Mouse (Mus musculus): ENCODE results near the gene Olig1. TPM values are rescaled to one million over a fixed set of nuclear protein-coding genes. Genes with fewer than 3 reads are reported as not detected.
A peak's percentile ranks its signal among the peaks of the same experiment; 100 is the strongest.

The Olig1 gene
- polyA plus RNA-seq, 2 experiments, result 0.09 to 0.11 TPM

DNA sequence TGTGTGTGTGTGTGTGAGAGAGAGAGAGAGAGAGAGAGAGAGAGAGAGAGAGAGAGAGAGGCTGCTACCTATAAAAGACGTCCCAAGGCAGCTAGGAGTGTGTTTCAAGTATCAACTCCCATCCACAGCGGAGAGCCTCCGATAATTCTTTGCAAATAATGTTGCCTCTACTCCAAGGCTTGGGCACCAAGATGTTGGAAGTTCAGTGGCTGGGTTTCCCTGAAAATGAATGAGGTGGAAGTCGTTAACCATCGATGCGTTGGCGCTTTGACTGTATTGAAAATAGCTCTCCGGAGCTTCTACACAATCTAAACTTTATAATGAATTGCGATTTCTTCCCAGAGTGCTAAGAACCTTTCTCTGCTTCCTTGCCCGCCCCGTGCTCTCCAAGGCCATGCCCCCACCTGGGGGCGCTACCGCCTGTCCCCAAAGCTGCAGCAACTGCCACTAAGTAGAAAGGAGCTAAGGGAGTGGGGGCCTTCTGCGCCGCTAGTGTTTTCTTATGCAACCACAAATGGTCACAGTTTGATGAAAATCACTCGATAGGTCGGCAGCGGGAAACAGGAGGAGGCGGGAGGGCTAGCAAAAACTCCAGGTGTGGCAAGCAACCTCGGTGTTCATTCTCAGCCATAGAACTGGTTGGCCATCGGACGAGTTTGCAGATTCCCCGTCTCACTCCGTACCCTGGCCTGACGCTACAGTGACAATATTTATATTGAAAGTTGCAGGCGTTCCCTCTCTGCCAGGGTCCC is 44.9 kb upstream of the Olig1 start:
- no peaks in the 10 kb centered on the region for H3K9me3 ChIP-seq (ENCODE audit: control insufficient read depth, low read length)
- peaks cover 99% of the 10 kb centered on the region for H3K27me3 ChIP-seq (ENCODE audit: control insufficient read depth, insufficient read depth, low read length)
- WGBS, result 2% methylated on average over 26 of the region's 26 CpGs
- peaks cover 10% of the 10 kb centered on the region for H3K4me1 ChIP-seq (ENCODE audit: control insufficient read depth, insufficient read depth, low read length)
- H3K27ac ChIP-seq (replicated peaks; ENCODE audit: low read depth, low read length), result no peak overlapping the region
- peak overlapping the region; percentile 43 for H3K4me2 ChIP-seq (replicated peaks; ENCODE audit: low read depth, low read length, severe bottlenecking)
- no peak for DNase-seq (ENCODE audit: low spot score)
- H3K36me3 ChIP-seq (ENCODE audit: control insufficient read depth, insufficient read depth, low read length), result no peaks in the 10 kb centered on the region
- ATAC-seq (ENCODE audit: low FRiP score, low read depth), result no peak
- no peak for TF ChIP-seq POLR2A (IDR thresholded peaks at IDR 0.05; ENCODE audit: borderline replicate concordance, extremely low read depth, insufficient read depth, insufficient read length)
- H3K9ac ChIP-seq (ENCODE audit: low read depth, low read length, severe bottlenecking), result no peak overlapping the region
- peak overlapping the region; percentile 30 for H3K4me3 ChIP-seq (replicated peaks; ENCODE audit: low read length)

DNA sequence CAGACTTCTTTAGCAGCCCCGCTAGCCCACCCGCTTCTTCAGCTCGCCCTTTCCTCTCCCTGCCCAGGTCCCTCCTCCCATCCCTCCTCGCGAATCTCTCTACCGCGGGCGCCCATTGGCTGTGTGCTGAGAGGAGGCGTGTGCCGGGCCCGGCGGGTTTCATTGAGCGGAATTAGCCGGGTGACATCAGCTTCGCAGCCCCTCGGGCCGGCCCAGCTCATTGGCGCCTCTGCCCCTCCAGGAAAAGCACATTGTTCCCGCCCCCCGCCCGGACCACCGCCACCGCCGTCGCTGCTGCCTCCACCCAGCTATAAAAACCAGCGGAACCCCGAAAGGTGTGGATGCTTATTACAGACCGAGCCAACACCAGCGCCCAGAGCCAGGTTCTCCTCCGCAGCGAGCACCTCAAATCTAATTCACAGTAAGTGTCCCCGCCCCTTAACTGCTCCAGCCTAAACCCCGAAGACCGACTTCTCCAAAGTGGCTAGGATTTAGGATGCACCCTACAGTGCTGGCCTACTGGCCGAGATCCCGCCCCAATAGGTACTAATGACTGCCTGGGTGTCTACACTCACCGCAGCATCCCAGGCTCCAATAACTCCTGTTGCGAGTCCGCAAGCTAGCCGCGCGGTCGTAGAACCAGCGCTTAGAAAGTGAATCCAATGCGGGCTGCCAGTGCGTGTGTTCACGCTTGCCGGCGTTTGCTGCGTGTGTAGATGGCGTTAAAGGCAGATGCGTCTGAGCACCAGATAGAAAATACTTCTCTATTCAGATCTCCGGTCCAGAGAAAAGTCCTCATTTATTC is 44.1 kb upstream of the Olig1 start, which contains the start of gene Olig2:
Olig2 (plus strand) TSS at position 225 of the 805 bp plus-strand sequence.
- Histone ChIP-seq H3K4me1 (ENCODE audit: control insufficient read depth, insufficient read depth, low read length) (peaks cover 10% of the 10 kb centered on the region), H3K9ac (ENCODE audit: low read depth, low read length, severe bottlenecking) (no peak within 1 kb of the TSS)
- no peak for DNase-seq (ENCODE audit: low spot score)

DNA sequence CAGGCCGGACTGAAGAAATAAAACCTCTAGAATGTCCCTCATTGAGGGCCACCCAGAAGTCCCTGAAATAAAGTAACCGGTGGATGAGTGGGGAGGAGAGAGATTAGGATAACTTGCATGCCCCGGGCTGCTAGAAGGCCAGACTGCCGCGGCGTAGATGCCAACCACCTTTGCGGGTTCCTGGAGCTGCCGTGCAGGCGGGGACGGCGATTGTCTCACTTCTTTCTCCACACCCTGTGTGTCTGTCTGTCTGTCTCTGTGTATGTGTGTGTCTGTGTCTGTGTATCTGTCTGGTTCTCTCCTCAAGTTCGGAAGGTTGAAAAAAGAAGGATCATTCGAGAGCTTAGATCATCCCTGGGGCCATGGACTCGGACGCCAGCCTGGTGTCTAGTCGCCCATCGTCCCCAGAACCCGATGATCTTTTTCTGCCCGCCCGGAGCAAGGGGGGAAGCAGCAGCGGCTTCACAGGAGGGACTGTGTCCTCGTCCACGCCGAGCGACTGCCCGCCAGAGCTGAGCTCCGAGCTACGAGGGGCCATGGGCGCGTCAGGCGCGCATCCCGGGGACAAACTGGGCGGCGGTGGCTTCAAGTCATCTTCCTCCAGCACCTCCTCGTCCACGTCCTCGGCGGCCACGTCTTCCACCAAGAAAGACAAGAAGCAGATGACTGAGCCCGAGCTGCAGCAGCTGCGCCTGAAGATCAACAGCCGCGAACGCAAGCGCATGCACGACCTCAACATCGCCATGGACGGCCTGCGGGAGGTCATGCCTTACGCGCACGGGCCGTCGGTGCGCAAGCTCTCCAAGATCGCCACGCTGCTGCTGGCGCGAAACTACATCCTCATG is 43.3 kb upstream of the Olig1 start:
- Histone ChIP-seq H3K4me1 (ENCODE audit: control insufficient read depth, insufficient read depth, low read length) (peaks cover 10% of the 10 kb centered on the region), H3K27ac (replicated peaks; ENCODE audit: low read depth, low read length) (no peak overlapping the region), H3K4me3 (replicated peaks; ENCODE audit: low read length) (peak overlapping the region; percentile 19), H3K27me3 (ENCODE audit: control insufficient read depth, insufficient read depth, low read length) (peaks cover 98% of the 10 kb centered on the region), H3K4me2 (replicated peaks; ENCODE audit: low read depth, low read length, severe bottlenecking) (peak overlapping the region; percentile 30; the same call in 1 of the 2 replicates), H3K9me3 (ENCODE audit: control insufficient read depth, low read length) (no peaks in the 10 kb centered on the region), H3K9ac (ENCODE audit: low read depth, low read length, severe bottlenecking) (no peak overlapping the region), H3K36me3 (ENCODE audit: control insufficient read depth, insufficient read depth, low read length) (no peaks in the 10 kb centered on the region)
- DNase-seq (ENCODE audit: low spot score), result no peak
- TF ChIP-seq POLR2A (IDR thresholded peaks at IDR 0.05; ENCODE audit: borderline replicate concordance, extremely low read depth, insufficient read depth, insufficient read length), result no peak
- under 1% methylated on average over 59 of the region's 60 CpGs for WGBS
- no peak for ATAC-seq (ENCODE audit: low FRiP score, low read depth)

More for the DNA sequence above, 44.1 kb upstream of the Olig1 start, which contains the start of gene Olig2:
- under 1% methylated on average over 53 of the region's 53 CpGs for WGBS
- H3K4me3 ChIP-seq (replicated peaks; ENCODE audit: low read length), result peak within 1 kb of the TSS; percentile 30
- no peak for ATAC-seq (ENCODE audit: low FRiP score, low read depth)
- no peak for TF ChIP-seq POLR2A (IDR thresholded peaks at IDR 0.05; ENCODE audit: borderline replicate concordance, extremely low read depth, insufficient read depth, insufficient read length)
- H3K9me3 ChIP-seq (ENCODE audit: control insufficient read depth, low read length), result no peaks in the 10 kb centered on the region
- peak within 1 kb of the TSS; percentile 43 for H3K4me2 ChIP-seq (replicated peaks; ENCODE audit: low read depth, low read length, severe bottlenecking)
- peaks cover 98% of the 10 kb centered on the region for H3K27me3 ChIP-seq (ENCODE audit: control insufficient read depth, insufficient read depth, low read length)
- no peak within 1 kb of the TSS for H3K27ac ChIP-seq (replicated peaks; ENCODE audit: low read depth, low read length)
- no peaks in the 10 kb centered on the region for H3K36me3 ChIP-seq (ENCODE audit: control insufficient read depth, insufficient read depth, low read length)

DNA sequence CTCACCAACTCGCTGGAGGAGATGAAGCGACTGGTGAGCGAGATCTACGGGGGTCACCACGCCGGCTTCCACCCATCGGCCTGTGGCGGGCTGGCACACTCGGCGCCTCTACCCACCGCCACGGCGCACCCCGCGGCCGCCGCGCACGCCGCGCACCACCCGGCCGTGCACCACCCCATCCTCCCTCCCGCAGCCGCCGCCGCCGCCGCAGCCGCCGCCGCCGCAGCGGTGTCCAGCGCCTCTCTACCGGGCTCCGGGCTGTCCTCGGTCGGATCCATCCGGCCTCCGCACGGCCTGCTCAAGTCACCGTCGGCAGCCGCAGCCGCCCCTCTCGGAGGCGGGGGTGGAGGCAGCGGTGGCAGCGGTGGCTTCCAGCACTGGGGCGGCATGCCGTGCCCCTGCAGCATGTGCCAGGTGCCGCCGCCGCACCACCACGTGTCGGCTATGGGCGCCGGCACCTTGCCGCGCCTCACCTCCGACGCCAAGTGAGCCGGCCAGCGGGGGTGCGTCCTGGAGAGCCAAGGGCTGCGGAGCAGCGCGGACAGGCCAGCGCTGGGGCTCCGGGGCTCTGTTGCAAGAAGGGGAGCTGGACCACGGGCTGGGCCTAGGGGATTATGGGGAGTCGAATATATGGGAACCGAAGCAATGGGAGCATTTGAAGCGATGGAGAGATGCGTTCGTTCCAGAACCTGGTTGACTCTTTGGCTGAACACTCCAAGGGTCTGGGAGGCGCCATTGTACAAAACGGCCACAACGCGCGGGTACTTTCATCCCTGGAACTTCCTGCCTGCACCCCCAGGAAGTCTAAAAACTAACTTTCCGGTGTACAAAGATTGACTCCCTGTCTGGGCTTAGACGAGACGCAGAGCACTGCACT is 42.5 kb upstream of the Olig1 start:
- Histone ChIP-seq H3K4me3 (replicated peaks; ENCODE audit: low read length) (peak overlapping the region; percentile 19), H3K9ac (ENCODE audit: low read depth, low read length, severe bottlenecking) (no peak overlapping the region), H3K36me3 (ENCODE audit: control insufficient read depth, insufficient read depth, low read length) (no peaks in the 10 kb centered on the region), H3K4me2 (replicated peaks; ENCODE audit: low read depth, low read length, severe bottlenecking) (peak overlapping the region; percentile 30; the same call in 1 of the 2 replicates), H3K4me1 (ENCODE audit: control insufficient read depth, insufficient read depth, low read length) (peaks cover 7% of the 10 kb centered on the region), H3K27ac (replicated peaks; ENCODE audit: low read depth, low read length) (no peak overlapping the region), H3K9me3 (ENCODE audit: control insufficient read depth, low read length) (no peaks in the 10 kb centered on the region), H3K27me3 (ENCODE audit: control insufficient read depth, insufficient read depth, low read length) (peaks cover 98% of the 10 kb centered on the region)
- WGBS, result 1% methylated on average over 52 of the region's 85 CpGs
- TF ChIP-seq POLR2A (IDR thresholded peaks at IDR 0.05; ENCODE audit: borderline replicate concordance, extremely low read depth, insufficient read depth, insufficient read length), result no peak
- DNase-seq (ENCODE audit: low spot score), result no peak
- ATAC-seq (ENCODE audit: low FRiP score, low read depth), result no peak

Data from limb, embryonic 14.5 days (tissue).